ENCODE assay signal across 24 mouse cellular contexts in the genomic region with DNA sequence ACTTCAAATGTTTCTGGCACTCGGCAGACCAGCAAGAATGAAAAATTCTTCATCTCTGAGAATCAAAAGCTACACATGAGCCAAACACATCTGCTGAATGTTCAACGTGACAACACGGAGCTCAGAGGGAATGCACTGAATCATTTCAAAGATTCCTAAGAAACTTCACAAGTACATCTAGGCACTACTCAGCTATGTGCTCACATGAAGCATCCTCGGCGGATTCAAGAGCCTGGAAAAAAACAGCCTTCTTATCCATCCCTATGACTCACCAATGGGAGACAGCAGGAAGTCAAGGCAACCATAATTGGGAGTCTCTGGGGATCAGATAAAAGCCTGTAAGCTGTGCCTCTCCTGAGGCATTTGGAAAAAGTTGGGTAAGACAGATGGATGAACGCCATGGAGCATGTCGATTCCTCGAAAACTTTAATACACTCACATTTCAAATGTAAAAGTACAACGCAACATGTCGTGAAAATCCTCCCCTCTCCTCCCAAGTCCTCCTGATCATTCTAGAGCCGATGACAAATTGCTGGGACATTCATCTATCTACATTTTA.
A peak's percentile ranks its signal among the peaks of the same experiment; 100 is the strongest.
DNase-seq lines count a peak whose midpoint lies in the region; ATAC-seq and TF ChIP-seq lines count a peak whose summit lies in the region.
"Had no signal": no experiment of that assay in that cellular context is flagged by ENCODE, and none has a peak within 500 bp of the region (broad histone marks: within the 10 kb centered on the region; RNA-seq: fewer than 3 reads in every experiment).

No protein-coding gene starts in this region.

- DNase-seq in lung, postnatal 0 days (ENCODE audit: low spot score), result peak; percentile 7
- no peak for DNase-seq in lung, adult 2 months
- peak; percentile 73 for DNase-seq in NIH3T3 (ENCODE audit: low read depth)
- peak; percentile 27 to 64 for DNase-seq in left cerebral cortex, postnatal 25 days (ENCODE audit: low spot score in 2 of 2)
- DNase-seq in gastrocnemius, adult 2 months, result no peak
- no peak for DNase-seq in midbrain, embryonic 10.5 days (ENCODE audit: low spot score)
- DNase-seq: cerebellum, adult 11 months; cerebellum, postnatal 25 days; gastrocnemius, postnatal 36 days; heart, postnatal 14 days; kidney, adult 2 months; kidney, postnatal 14 days; liver; liver, postnatal 0 days; lung, postnatal 36 days; thymus, postnatal 36 days had no signal

- H3K4me1 ChIP-seq in intestine, embryonic 15.5 days (replicated peaks), result no peaks in the 10 kb centered on the region
- H3K4me1 ChIP-seq in intestine, postnatal 0 days (replicated peaks; ENCODE audit: control insufficient read depth, insufficient read depth, low read length), result no peaks in the 10 kb centered on the region
- H3K4me1 ChIP-seq in lung, postnatal 0 days (ENCODE audit: insufficient read depth, low read depth, low read length), result no peaks in the 10 kb centered on the region
- H3K4me1 ChIP-seq in lung, adult 2 months (ENCODE audit: control insufficient read depth, insufficient read depth, low read length), result no peaks in the 10 kb centered on the region
- H3K4me1 ChIP-seq in midbrain, embryonic 10.5 days, result no peaks in the 10 kb centered on the region
- H3K4me1 ChIP-seq: forebrain, embryonic 15.5 days had no signal

- H3K9me3 ChIP-seq in intestine, embryonic 15.5 days, result no peaks in the 10 kb centered on the region
- no peaks in the 10 kb centered on the region for H3K9me3 ChIP-seq in intestine, postnatal 0 days (ENCODE audit: control insufficient read depth)
- H3K9me3 ChIP-seq in lung, postnatal 0 days (ENCODE audit: low read length), result no peaks in the 10 kb centered on the region
- no peaks in the 10 kb centered on the region for H3K9me3 ChIP-seq in midbrain, embryonic 10.5 days (replicated peaks)
- H3K9me3 ChIP-seq: forebrain, embryonic 15.5 days; G1E had no signal

- no peak overlapping the region for H3K4me2 ChIP-seq in intestine, embryonic 15.5 days (replicated peaks)
- H3K4me2 ChIP-seq in intestine, postnatal 0 days (replicated peaks; ENCODE audit: low read depth), result no peak overlapping the region
- H3K4me2 ChIP-seq in lung, postnatal 0 days (replicated peaks; ENCODE audit: low read depth, low read length), result no peak overlapping the region
- H3K4me2 ChIP-seq: forebrain, embryonic 15.5 days; midbrain, embryonic 11.5 days had no signal

- no peak for TF ChIP-seq EP300 in lung, postnatal 0 days (IDR thresholded peaks at IDR 0.05)

- 67% methylated on average over 11 of the region's 11 CpGs for WGBS in intestine, embryonic 15.5 days
- WGBS in intestine, postnatal 0 days, result 75% methylated on average over 11 of the region's 11 CpGs
- WGBS in lung, postnatal 0 days, result 81% methylated on average over 11 of the region's 11 CpGs
- 75% methylated on average over 11 of the region's 11 CpGs for WGBS in lung, adult 2 months
- WGBS in midbrain, embryonic 10.5 days, result 91% methylated on average over 11 of the region's 11 CpGs

- no peak for TF ChIP-seq CTCF in intestine, postnatal 0 days (IDR thresholded peaks at IDR 0.05; ENCODE audit: low read depth)
- TF ChIP-seq CTCF in lung, postnatal 0 days (IDR thresholded peaks at IDR 0.05), result no peak
- TF ChIP-seq CTCF in lung, adult 2 months (IDR thresholded peaks at IDR 0.05; ENCODE audit: insufficient read depth, low read length), result no peak
- TF ChIP-seq CTCF in gastrocnemius, adult 2 months (IDR thresholded peaks at IDR 0.05), result no peak

- TF ChIP-seq POLR2A in lung, adult 2 months (IDR thresholded peaks at IDR 0.05; ENCODE audit: borderline replicate concordance, extremely low read depth, low read depth, low read length), result no peak

- peak; percentile 36; the same call in 1 of the 2 replicates for ATAC-seq in intestine, embryonic 15.5 days
- no peak for ATAC-seq in intestine, postnatal 0 days
- ATAC-seq in lung, postnatal 0 days, result no peak
- ATAC-seq: CD4-positive, CD25-positive, alpha-beta regulatory T cell, adult 4 months; forebrain, embryonic 15.5 days; hindbrain, embryonic 16.5 days; liver, postnatal 0 days had no signal

- intact Hi-C loops in left cerebral cortex, postnatal 25 days (cut with DNase I), result no loop called here
- intact Hi-C loops in gastrocnemius, adult 2 months (cut with DNase I), result no loop called here

- no peak overlapping the region for H3K27ac ChIP-seq in intestine, embryonic 15.5 days
- no peak overlapping the region for H3K27ac ChIP-seq in intestine, postnatal 0 days (ENCODE audit: low read depth, low read length)
- no peak overlapping the region for H3K27ac ChIP-seq in lung, postnatal 0 days (ENCODE audit: low read length)
- no peak overlapping the region for H3K27ac ChIP-seq in gastrocnemius, adult 2 months
- no peak overlapping the region for H3K27ac ChIP-seq in midbrain, embryonic 10.5 days (replicated peaks)
- H3K27ac ChIP-seq: forebrain, embryonic 15.5 days had no signal

- no peak overlapping the region for H3K4me3 ChIP-seq in intestine, embryonic 15.5 days (replicated peaks)
- no peak overlapping the region for H3K4me3 ChIP-seq in intestine, postnatal 0 days (ENCODE audit: low read depth, low read length)
- H3K4me3 ChIP-seq in lung, postnatal 0 days (ENCODE audit: low read depth, low read length), result no peak overlapping the region
- no peak overlapping the region for H3K4me3 ChIP-seq in lung, adult 2 months (replicated peaks; ENCODE audit: extremely low read depth, low read depth, low read length)
- H3K4me3 ChIP-seq in gastrocnemius, adult 2 months, result no peak overlapping the region
- no peak overlapping the region for H3K4me3 ChIP-seq in midbrain, embryonic 10.5 days
- H3K4me3 ChIP-seq: erythroblast, embryonic 14.5 days; forebrain, embryonic 15.5 days had no signal

- no peak overlapping the region for H3K9ac ChIP-seq in intestine, embryonic 15.5 days
- H3K9ac ChIP-seq in intestine, postnatal 0 days (ENCODE audit: low read depth, low read length), result no peak overlapping the region
- no peak overlapping the region for H3K9ac ChIP-seq in lung, postnatal 0 days (replicated peaks; ENCODE audit: low read depth)
- H3K9ac ChIP-seq: forebrain, embryonic 15.5 days; liver, postnatal 0 days had no signal

- no peaks in the 10 kb centered on the region for H3K27me3 ChIP-seq in intestine, embryonic 15.5 days (replicated peaks)
- no peaks in the 10 kb centered on the region for H3K27me3 ChIP-seq in intestine, postnatal 0 days (replicated peaks; ENCODE audit: control insufficient read depth, insufficient read depth, low read length)
- H3K27me3 ChIP-seq in lung, postnatal 0 days (replicated peaks; ENCODE audit: insufficient read depth, low read length), result no peaks in the 10 kb centered on the region
- no peaks in the 10 kb centered on the region for H3K27me3 ChIP-seq in midbrain, embryonic 10.5 days (ENCODE audit: low read depth, poor library complexity, severe bottlenecking)
- H3K27me3 ChIP-seq: forebrain, embryonic 15.5 days had no signal

- no peaks in the 10 kb centered on the region for H3K36me3 ChIP-seq in intestine, embryonic 15.5 days
- H3K36me3 ChIP-seq in intestine, postnatal 0 days (ENCODE audit: control insufficient read depth, insufficient read depth), result no peaks in the 10 kb centered on the region
- no peaks in the 10 kb centered on the region for H3K36me3 ChIP-seq in lung, postnatal 0 days (ENCODE audit: insufficient read depth, low read length)
- no peaks in the 10 kb centered on the region for H3K36me3 ChIP-seq in midbrain, embryonic 10.5 days
- H3K36me3 ChIP-seq: forebrain, embryonic 15.5 days; G1E had no signal

Comparison
In these comparisons a context has a peak if more than half of its experiments do, and no peak if none do; other contexts are left out.
1. DNase-seq: peak in lung, postnatal 0 days (single experiment), NIH3T3 (single experiment) and left cerebral cortex, postnatal 25 days (2 of 2); none in lung, adult 2 months (single experiment), gastrocnemius, adult 2 months (single experiment) and midbrain, embryonic 10.5 days (single experiment).